Mouse (Mus musculus) olfactory bulb, adult 2 months (tissue): ENCODE data around the gene Hist1h4h. TPM values are rescaled to one million over a fixed set of nuclear protein-coding genes. Genes with fewer than 3 reads are reported as not detected.
A peak's percentile ranks its signal among the peaks of the same experiment; 100 is the strongest.
"Not testable (repeated sequence)": the region's sequence is repeated elsewhere in the genome, so short reads cannot be mapped to it uniquely, and the experiment has no call there.

ENCODE experiments used
- H3K27ac ChIP-seq: fragments of 200-500 bp; 2 replicates; pipeline ENCODE4 v1.5.1; 2012; ENCODE audit warnings: low read depth, low read length; ENCODE audit not compliant: insufficient read depth
- H3K4me1 ChIP-seq: fragments of 200-500 bp; 2 replicates; pipeline ENCODE4 v1.6.1; 2012; ENCODE audit warnings: low read length; ENCODE audit not compliant: control insufficient read depth, insufficient read depth
- H3K4me3 ChIP-seq: fragments of 200-500 bp; 2 replicates; pipeline ENCODE4 v1.5.1; 2012; ENCODE audit warnings: mild to moderate bottlenecking, low read depth, low read length, moderate library complexity; ENCODE audit not compliant: insufficient read depth
- CTCF ChIP-seq: fragments of 200-500 bp; IDR thresholded peaks from 2 replicates; pipeline ENCODE4 v1.5.1; 2012; ENCODE audit warnings: low read depth, mild to moderate bottlenecking, low read length, moderate library complexity; ENCODE audit not compliant: insufficient read depth
- POLR2A ChIP-seq: fragments of 200-500 bp; IDR thresholded peaks from 2 replicates; pipeline ENCODE4 v1.6.1; 2012; ENCODE audit warnings: mild to moderate bottlenecking, low read depth, low read length, moderate library complexity; ENCODE audit not compliant: insufficient read depth
- WGBS: fragments of 180-500 bp; shearing (Covaris S2); methylation state at CpG from one replicate; pipeline ENCODE4 v1.1.7; 2018; 5-methylcytosine and 5-hydroxymethylcytosine counted together
- polyA plus RNA-seq: library from polyadenylated mRNA; stranded (reverse); fragments of >200 nt; gene quantifications from 2 replicates; pipeline ENCODE4 v1.2.4, GENCODE M21; 2012; ENCODE audit warnings: low replicate concordance; ENCODE audit not compliant: missing spikeins, insufficient read depth, insufficient read length

Hist1h4h gene
- polyA plus RNA-seq, 1 experiment: not detected

- under 1% methylated on average over 18 of the region's 18 CpGs for WGBS
- peaks cover 6% of the 10 kb centered on the region for H3K4me1 ChIP-seq
Measured at GRCm38 (mm10) chr13:23575271-23575851, 44.5 kb downstream of the Hist1h4h start, which contains the start of gene Hist1h3d. Hist1h3d (plus strand) TSS chr13:23575763.

GRCm38 (mm10) chr13:23575864-23576313, 45.0 kb downstream of the Hist1h4h start:
- H3K4me3 ChIP-seq: peak overlapping the region; percentile 67
- H3K27ac ChIP-seq: peak overlapping the region; percentile 82
- not testable (repeated sequence) for H3K4me1 ChIP-seq
- WGBS: 2% methylated on average over 15 of the region's 40 CpGs

More at GRCm38 (mm10) chr13:23575271-23575851, 44.5 kb downstream of the Hist1h4h start, which contains the start of gene Hist1h3d:
- Histone ChIP-seq H3K4me3 (peak within 1 kb of the TSS; percentile 67), H3K27ac (peak within 1 kb of the TSS; percentile 82)
- no peak for TF ChIP-seq POLR2A

GRCm38 (mm10) chr13:23576351-23576881, 45.6 kb downstream of the Hist1h4h start:
- Histone ChIP-seq H3K4me1 (peaks cover 6% of the 10 kb centered on the region), H3K27ac (no peak overlapping the region), H3K4me3 (peak overlapping the region; percentile 14; the same call in 1 of the 2 replicates)
- TF ChIP-seq CTCF (no peak), POLR2A (no peak)
- WGBS: 26% methylated on average over 7 of the region's 7 CpGs

- WGBS: 52% methylated on average over 6 of the region's 6 CpGs
Measured at GRCm38 (mm10) chr13:23576906-23577639, 46.2 kb downstream of the Hist1h4h start.

GRCm38 (mm10) chr13:23577835-23578234, 47.0 kb downstream of the Hist1h4h start:
- WGBS: 92% methylated on average over 1 of the region's 1 CpGs
- peaks cover 8% of the 10 kb centered on the region for H3K4me1 ChIP-seq
- no peak overlapping the region for H3K27ac ChIP-seq
- TF ChIP-seq POLR2A (no peak), CTCF (no peak)
- no peak overlapping the region for H3K4me3 ChIP-seq

More at GRCm38 (mm10) chr13:23576906-23577639, 46.2 kb downstream of the Hist1h4h start:
- peaks cover 6% of the 10 kb centered on the region for H3K4me1 ChIP-seq
- TF ChIP-seq POLR2A (no peak), CTCF (no peak)
- no peak overlapping the region for H3K4me3 ChIP-seq
- no peak overlapping the region for H3K27ac ChIP-seq

Other genes starting within 250 kb of the Hist1h4h start
- gene Zfp322a, start 161.8 kb upstream of the Hist1h4h start, polyA plus RNA-seq: not detected in 2 replicates
- not detected in 2 replicates for gene Abt1, start 107.2 kb upstream of the Hist1h4h start, polyA plus RNA-seq
- not detected in 2 replicates for gene Btn1a1, start 65.1 kb upstream of the Hist1h4h start, polyA plus RNA-seq
- not detected in 2 replicates for gene Btn2a2, start 42.2 kb upstream of the Hist1h4h start, polyA plus RNA-seq
- gene Hist1h2af, start 2.9 kb downstream of the Hist1h4h start, polyA plus RNA-seq: not detected in 2 replicates
- not detected in 2 replicates for gene Hist1h3g, start 4.4 kb downstream of the Hist1h4h start, polyA plus RNA-seq
- gene Hist1h2bh, start 12.3 kb downstream of the Hist1h4h start, polyA plus RNA-seq: not detected in 2 replicates
- gene Hist1h3f, start 13.0 kb downstream of the Hist1h4h start, polyA plus RNA-seq: not detected in 2 replicates
- not detected in 2 replicates for gene Hist1h4f, start 20.6 kb downstream of the Hist1h4h start, polyA plus RNA-seq
- gene Hist1h1d, start 22.2 kb downstream of the Hist1h4h start, polyA plus RNA-seq: not detected in 2 replicates
- gene Hist1h3e, start 31.3 kb downstream of the Hist1h4h start, polyA plus RNA-seq: not detected in 2 replicates
- gene Hist1h2ae, start 40.2 kb downstream of the Hist1h4h start, polyA plus RNA-seq: not detected in 2 replicates
- not detected in 2 replicates for gene Hist1h2bg, start 40.3 kb downstream of the Hist1h4h start, polyA plus RNA-seq
- gene Hist1h2bf, start 43.1 kb downstream of the Hist1h4h start, polyA plus RNA-seq: not detected in 2 replicates
- not detected in 2 replicates for gene Hist1h2ad, start 43.3 kb downstream of the Hist1h4h start, polyA plus RNA-seq
- gene Hist1h3d, start 44.7 kb downstream of the Hist1h4h start, polyA plus RNA-seq: not detected in 2 replicates
- not detected in 2 replicates for gene Hist1h4d, start 50.5 kb downstream of the Hist1h4h start, polyA plus RNA-seq
- gene Hist1h2be, start 90.1 kb downstream of the Hist1h4h start, polyA plus RNA-seq: not detected in 2 replicates
- gene Hist1h1e, start 91.5 kb downstream of the Hist1h4h start, polyA plus RNA-seq: not detected in 2 replicates
- gene Hist1h2ac, start 152.9 kb downstream of the Hist1h4h start, polyA plus RNA-seq: not detected in 2 replicates
- gene Hist1h2bc, start 153.1 kb downstream of the Hist1h4h start, polyA plus RNA-seq: not detected in 2 replicates
- not detected in 2 replicates for gene Hist1h1t, start 164.8 kb downstream of the Hist1h4h start, polyA plus RNA-seq
- gene Hist1h4c, start 167.4 kb downstream of the Hist1h4h start, polyA plus RNA-seq: not detected in 2 replicates
- gene Hfe, start 179.8 kb downstream of the Hist1h4h start, polyA plus RNA-seq: not detected in 2 replicates
- gene Hist1h1c, start 207.8 kb downstream of the Hist1h4h start, polyA plus RNA-seq: not detected in 2 replicates
- gene Hist1h3c, start 214.6 kb downstream of the Hist1h4h start, polyA plus RNA-seq: not detected in 2 replicates
- not detected in 2 replicates for gene Hist1h2bb, start 215.7 kb downstream of the Hist1h4h start, polyA plus RNA-seq
- gene Hist1h2ab, start 220.1 kb downstream of the Hist1h4h start, polyA plus RNA-seq: not detected in 2 replicates
- not detected in 2 replicates for gene Hist1h3b, start 221.2 kb downstream of the Hist1h4h start, polyA plus RNA-seq
- gene Hist1h4b, start 226.0 kb downstream of the Hist1h4h start, polyA plus RNA-seq: not detected in 2 replicates
- gene Hist1h4a, start 230.2 kb downstream of the Hist1h4h start, polyA plus RNA-seq: not detected in 2 replicates
- gene Hist1h3a, start 231.3 kb downstream of the Hist1h4h start, polyA plus RNA-seq: not detected in 2 replicates
- not detected in 2 replicates for gene Hist1h1a, start 232.6 kb downstream of the Hist1h4h start, polyA plus RNA-seq
- not detected in 2 replicates for gene Trim38, start 238.9 kb downstream of the Hist1h4h start, polyA plus RNA-seq